Mouse (Mus musculus) midbrain, embryonic 10.5 days (tissue): Measurements from ENCODE around the gene Jph2. TPM values are rescaled to one million over a fixed set of nuclear protein-coding genes. Genes with fewer than 3 reads are reported as not detected.
"Not testable (repeated sequence)": the region's sequence is repeated elsewhere in the genome, so short reads cannot be mapped to it uniquely, and the experiment has no call there.

ENCODE experiments used
- DNase-seq: peaks from one replicate; pipeline ENCODE4 v3.0.0-alpha.2; 2017; ENCODE audit warnings: low spot score
- H3K27ac ChIP-seq: fragments of 300-500 bp; sonication (generic); replicated peaks from 2 replicates; pipeline ENCODE4 v1.5.1; 2016; ENCODE audit warnings: mild to moderate bottlenecking
- H3K27me3 ChIP-seq: fragments of 300-500 bp; sonication (generic); 2 replicates; pipeline ENCODE4 v1.6.1; 2016; ENCODE audit warnings: low read depth, mild to moderate bottlenecking; ENCODE audit not compliant: poor library complexity, severe bottlenecking
- H3K36me3 ChIP-seq: fragments of 300-500 bp; sonication (generic); 2 replicates; pipeline ENCODE4 v1.6.1; 2016; ENCODE audit warnings: mild to moderate bottlenecking, moderate library complexity
- H3K4me1 ChIP-seq: fragments of 300-500 bp; sonication (generic); 2 replicates; pipeline ENCODE4 v1.6.1; 2016
- H3K4me3 ChIP-seq: fragments of 300-500 bp; sonication (generic); 2 replicates; pipeline ENCODE4 v1.5.1; 2016; ENCODE audit warnings: mild to moderate bottlenecking, moderate library complexity
- H3K9me3 ChIP-seq: fragments of 300-500 bp; sonication (generic); replicated peaks from 2 replicates; pipeline ENCODE4 v1.6.1; 2016; ENCODE audit warnings: mild to moderate bottlenecking
- WGBS: fragments of 180-500 bp; shearing (Covaris S2); methylation state at CpG from one replicate; pipeline ENCODE4 v1.1.7; 2016; 5-methylcytosine and 5-hydroxymethylcytosine counted together
- polyA plus RNA-seq: library from polyadenylated mRNA; unstranded; fragments of >200 nt; fragmentation: Nextera tagmentation; extraction: Ambion mirVana; gene quantifications from 2 replicates; pipeline ENCODE4 v1.2.1, GENCODE M21; 2016

The Jph2 gene
- polyA plus RNA-seq, 1 experiment from 2014 or later: 0.59 TPM

DNA sequence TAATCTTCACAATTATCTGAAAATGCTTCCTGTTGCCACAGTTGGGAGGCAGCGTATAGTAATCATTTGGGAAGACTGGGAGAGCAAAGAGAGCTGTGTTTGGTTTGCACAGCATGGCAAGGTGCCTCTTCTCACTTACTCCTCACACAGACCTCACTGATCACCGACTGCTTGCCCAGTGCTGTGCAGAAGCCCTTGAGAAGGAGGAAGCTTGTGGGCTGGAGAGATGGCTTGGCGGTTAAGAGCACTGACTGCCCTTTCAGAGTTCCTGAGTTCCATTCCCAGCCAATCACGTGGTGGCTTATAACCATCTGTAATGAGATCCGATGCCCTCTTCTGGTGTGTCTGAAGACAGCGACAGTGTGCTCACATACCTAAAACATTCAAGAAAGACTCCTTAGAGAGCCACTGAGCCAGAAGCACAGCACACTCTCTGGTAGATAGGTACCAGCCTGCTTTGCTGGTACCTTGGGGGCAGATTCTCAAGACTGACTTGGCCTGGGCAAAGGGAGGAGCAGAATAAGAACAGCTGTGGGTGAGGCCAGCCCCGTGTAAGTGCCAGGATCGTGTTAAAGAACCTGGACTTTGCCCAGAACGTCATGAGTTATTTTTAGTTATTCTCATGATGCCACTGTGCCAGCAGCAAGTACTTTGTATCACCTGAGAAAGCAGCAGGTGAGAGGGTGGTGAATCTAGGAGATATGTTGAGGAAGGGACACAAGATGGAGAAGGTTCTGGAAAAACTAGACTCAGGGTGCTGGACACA lies 25.3 kb upstream of the Jph2 start:
- Histone ChIP-seq H3K4me3 (no peak overlapping the region), H3K27me3 (no peaks in the 10 kb centered on the region), H3K9me3 (no peaks in the 10 kb centered on the region), H3K4me1 (peaks cover 18% of the 10 kb centered on the region), H3K27ac (no peak overlapping the region), H3K36me3 (peaks cover 12% of the 10 kb centered on the region)
- 87% methylated on average over 9 of the region's 9 CpGs for WGBS
- DNase-seq: no peak

GRCm38 (mm10) chr2:163420366-163420886 lies 22.6 kb upstream of the Jph2 start:
- no peaks in the 10 kb centered on the region for H3K27me3 ChIP-seq
- no peak for DNase-seq
- H3K9me3 ChIP-seq: no peaks in the 10 kb centered on the region
- WGBS: 43% methylated on average over 10 of the region's 10 CpGs
- H3K4me1 ChIP-seq: peaks cover 28% of the 10 kb centered on the region
- H3K36me3 ChIP-seq: peaks cover 14% of the 10 kb centered on the region
- H3K27ac ChIP-seq: peak overlapping the region; percentile 90
- peak overlapping the region; percentile 97 for H3K4me3 ChIP-seq

GRCm38 (mm10) chr2:163419346-163420045 lies 21.7 kb upstream of the Jph2 start:
- Histone ChIP-seq H3K27me3 (no peaks in the 10 kb centered on the region), H3K9me3 (no peaks in the 10 kb centered on the region), H3K4me3 (peak overlapping the region; percentile 97), H3K27ac (peak overlapping the region; percentile 90), H3K36me3 (peaks cover 23% of the 10 kb centered on the region), H3K4me1 (peaks cover 28% of the 10 kb centered on the region)
- peak; percentile 99 for DNase-seq
- whole genome bisulfite sequencing: under 1% methylated on average over 69 of the region's 71 CpGs

DNA sequence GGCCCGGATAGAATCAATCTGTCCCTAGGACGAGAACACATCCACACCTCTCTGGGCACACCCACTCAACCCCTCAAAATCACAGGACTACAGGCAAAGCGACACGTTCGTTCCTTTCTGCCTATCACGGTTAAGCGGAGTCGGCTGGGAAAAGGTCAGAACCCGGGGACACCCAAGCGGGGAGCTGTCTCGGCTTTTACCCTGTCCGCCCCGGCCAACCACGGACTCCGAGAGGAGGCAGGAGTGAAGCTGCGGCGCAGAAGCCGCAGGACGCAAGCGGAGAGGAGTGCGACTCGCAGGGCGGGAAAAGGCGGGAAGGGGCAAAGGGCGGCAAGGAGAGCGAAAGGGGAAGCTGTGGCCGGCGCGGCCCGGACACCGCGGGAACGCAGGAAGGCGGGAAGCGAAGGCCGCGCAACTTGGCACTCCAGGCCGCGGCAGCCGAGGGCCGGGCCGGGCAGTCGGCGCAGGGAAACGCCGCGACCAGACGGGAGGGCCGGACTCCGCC lies 21.1 kb upstream of the Jph2 start:
- Histone ChIP-seq H3K36me3 (peaks cover 25% of the 10 kb centered on the region), H3K27me3 (no peaks in the 10 kb centered on the region), H3K4me3 (peak overlapping the region; percentile 97), H3K9me3 (no peaks in the 10 kb centered on the region), H3K4me1 (peaks cover 28% of the 10 kb centered on the region), H3K27ac (peak overlapping the region; percentile 90)
- WGBS: under 1% methylated on average over 48 of the region's 50 CpGs
- DNase-seq: peak; percentile 71

- H3K9me3 ChIP-seq: no peaks in the 10 kb centered on the region
- H3K4me3 ChIP-seq: peak overlapping the region; percentile 97
- peaks cover 28% of the 10 kb centered on the region for H3K4me1 ChIP-seq
- peaks cover 29% of the 10 kb centered on the region for H3K36me3 ChIP-seq
- H3K27me3 ChIP-seq: no peaks in the 10 kb centered on the region
- H3K27ac ChIP-seq: no peak overlapping the region
- no peak for DNase-seq
Measured at GRCm38 (mm10) chr2:163417830-163418229, 20.0 kb upstream of the Jph2 start.

DNA sequence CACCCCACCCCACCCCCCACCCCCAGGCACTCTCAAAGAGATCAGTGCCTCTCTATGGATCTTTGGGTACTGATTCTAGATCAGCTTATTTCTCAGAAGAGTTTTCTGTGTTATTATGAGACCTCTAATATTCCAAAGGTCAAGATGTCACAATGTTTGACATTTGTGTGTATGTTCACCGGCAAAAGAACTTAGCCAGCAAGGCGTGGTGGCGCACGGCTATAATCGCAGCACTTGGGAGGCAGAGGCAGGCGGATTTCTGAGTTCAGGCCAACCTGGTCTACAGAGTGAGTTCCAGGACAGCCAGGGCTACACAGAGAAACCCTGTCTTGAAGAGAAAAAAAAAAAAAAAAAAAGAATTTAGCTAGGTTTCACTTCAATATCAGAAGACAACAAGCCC lies 19.2 kb upstream of the Jph2 start:
- 94% methylated on average over 6 of the region's 6 CpGs for WGBS
- no peak for DNase-seq
- peaks cover 28% of the 10 kb centered on the region for H3K4me1 ChIP-seq
- no peaks in the 10 kb centered on the region for H3K27me3 ChIP-seq
- H3K4me3 ChIP-seq: no peak overlapping the region
- no peaks in the 10 kb centered on the region for H3K9me3 ChIP-seq
- peaks cover 35% of the 10 kb centered on the region for H3K36me3 ChIP-seq
- no peak overlapping the region for H3K27ac ChIP-seq

- Histone ChIP-seq H3K27ac (no peak overlapping the region), H3K9me3 (no peaks in the 10 kb centered on the region), H3K36me3 (peaks cover 72% of the 10 kb centered on the region), H3K27me3 (no peaks in the 10 kb centered on the region), H3K4me1 (peaks cover 10% of the 10 kb centered on the region), H3K4me3 (no peak overlapping the region)
- WGBS: 96% methylated on average over 9 of the region's 9 CpGs
- DNase-seq: no peak
Measured at GRCm38 (mm10) chr2:163412846-163413590, 15.2 kb upstream of the Jph2 start.

DNA sequence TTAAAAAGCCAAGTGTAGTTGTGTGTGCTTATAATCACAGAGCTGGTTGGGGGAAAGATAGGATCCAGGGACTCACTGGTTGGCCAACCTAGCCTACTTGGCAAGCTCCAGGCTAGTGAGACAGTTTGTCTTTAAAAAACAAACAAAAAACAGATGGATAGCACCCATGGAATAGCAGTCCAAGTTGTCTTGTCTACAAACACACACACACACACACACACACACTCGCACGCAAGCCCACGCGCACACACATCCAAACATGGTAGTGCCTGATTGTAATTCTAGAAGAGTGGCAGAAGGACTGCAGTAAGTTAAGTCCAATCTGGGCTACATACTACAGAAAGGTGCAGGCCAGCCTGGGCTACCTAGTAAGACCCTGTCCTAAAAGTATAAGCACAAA lies 14.6 kb upstream of the Jph2 start:
- no peak overlapping the region for H3K27ac ChIP-seq
- WGBS: 97% methylated on average over 4 of the region's 4 CpGs
- H3K36me3 ChIP-seq: peaks cover 76% of the 10 kb centered on the region
- peaks cover 4% of the 10 kb centered on the region for H3K4me1 ChIP-seq
- DNase-seq: no peak
- no peak overlapping the region for H3K4me3 ChIP-seq
- H3K27me3 ChIP-seq: no peaks in the 10 kb centered on the region
- no peaks in the 10 kb centered on the region for H3K9me3 ChIP-seq

GRCm38 (mm10) chr2:163411840-163412239 lies 14.0 kb upstream of the Jph2 start:
- Histone ChIP-seq H3K4me1 (no peaks in the 10 kb centered on the region), H3K9me3 (no peaks in the 10 kb centered on the region), H3K27ac (no peak overlapping the region), H3K36me3 (peaks cover 82% of the 10 kb centered on the region), H3K27me3 (no peaks in the 10 kb centered on the region), H3K4me3 (no peak overlapping the region)
- DNase-seq: no peak
- WGBS: 95% methylated on average over 4 of the region's 4 CpGs

DNA sequence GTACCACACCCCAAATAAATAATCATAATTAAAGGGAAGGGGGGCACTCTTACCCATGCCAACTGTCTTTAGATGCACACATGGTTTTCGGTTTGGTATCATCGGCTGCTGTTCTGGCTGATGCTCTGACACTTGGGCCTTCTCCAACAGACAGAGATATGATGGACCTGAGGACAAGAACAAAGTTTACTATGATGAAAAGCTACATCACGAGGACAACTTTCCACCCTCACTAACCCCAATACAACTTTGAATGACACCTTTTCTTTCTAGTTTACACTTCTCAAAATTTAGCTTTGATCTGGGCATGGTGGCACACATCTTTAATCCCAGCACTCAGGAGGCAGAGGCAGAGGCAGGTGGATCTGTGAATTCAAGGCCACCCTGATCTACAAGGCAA lies 13.6 kb upstream of the Jph2 start:
- H3K9me3 ChIP-seq, H3K27ac ChIP-seq, H3K4me3 ChIP-seq, H3K4me1 ChIP-seq, H3K27me3 ChIP-seq, DNase-seq: not testable (repeated sequence)
- H3K36me3 ChIP-seq: peaks cover 84% of the 10 kb centered on the region
- WGBS: 94% methylated on average over 3 of the region's 3 CpGs

- H3K4me1 ChIP-seq: no peaks in the 10 kb centered on the region
- no peak overlapping the region for H3K27ac ChIP-seq
- no peaks in the 10 kb centered on the region for H3K9me3 ChIP-seq
- H3K4me3 ChIP-seq: no peak overlapping the region
- DNase-seq: no peak
- peaks cover 85% of the 10 kb centered on the region for H3K36me3 ChIP-seq
- WGBS: 94% methylated on average over 3 of the region's 3 CpGs
- H3K27me3 ChIP-seq: no peaks in the 10 kb centered on the region
Measured at GRCm38 (mm10) chr2:163410211-163410610, 12.4 kb upstream of the Jph2 start.

GRCm38 (mm10) chr2:163404037-163404815 lies 6.4 kb upstream of the Jph2 start:
- Histone ChIP-seq H3K4me3 (no peak overlapping the region), H3K27me3 (no peaks in the 10 kb centered on the region), H3K36me3 (peaks cover 41% of the 10 kb centered on the region), H3K4me1 (no peaks in the 10 kb centered on the region), H3K27ac (no peak overlapping the region), H3K9me3 (no peaks in the 10 kb centered on the region)
- WGBS: 90% methylated on average over 8 of the region's 8 CpGs
- no peak for DNase-seq
